Mouse (Mus musculus): ENCODE data around the gene Tle4.

DNA sequence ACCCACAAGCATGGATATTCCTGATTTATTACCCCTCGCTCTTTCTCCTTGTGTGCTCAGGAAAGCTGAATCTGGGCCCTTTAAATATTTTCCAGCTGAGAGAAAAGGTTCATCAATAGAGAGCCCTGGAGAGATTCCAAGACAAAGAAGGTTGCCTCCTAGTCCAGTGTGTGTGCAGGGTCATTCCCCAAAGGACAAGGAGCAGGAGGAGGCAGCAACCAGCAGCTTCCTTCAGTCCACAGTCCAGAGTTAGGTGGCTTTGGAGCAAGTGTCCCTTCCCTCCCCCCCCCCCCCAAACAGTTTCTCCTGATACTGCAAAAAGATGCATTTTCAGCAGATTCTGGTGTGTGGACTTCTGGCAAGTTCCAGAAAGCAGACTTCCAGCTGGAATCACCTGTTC is 3.0 kb upstream of the Tle4 start:
- no peak for TF ChIP-seq POLR2A (IDR thresholded peaks at IDR 0.05; ENCODE audit: borderline replicate concordance, extremely low read depth, low read depth, low read length)
- TF ChIP-seq CTCF (IDR thresholded peaks at IDR 0.05; ENCODE audit: insufficient read depth, low read length), result no peak

Measured in lung, adult 2 months (tissue).